Mouse (Mus musculus): ENCODE measurements around the gene Tmco2.
"Not testable (repeated sequence)": the region's sequence is repeated elsewhere in the genome, so short reads cannot be mapped to it uniquely, and the experiment has no call there.

The Tmco2 gene

DNA sequence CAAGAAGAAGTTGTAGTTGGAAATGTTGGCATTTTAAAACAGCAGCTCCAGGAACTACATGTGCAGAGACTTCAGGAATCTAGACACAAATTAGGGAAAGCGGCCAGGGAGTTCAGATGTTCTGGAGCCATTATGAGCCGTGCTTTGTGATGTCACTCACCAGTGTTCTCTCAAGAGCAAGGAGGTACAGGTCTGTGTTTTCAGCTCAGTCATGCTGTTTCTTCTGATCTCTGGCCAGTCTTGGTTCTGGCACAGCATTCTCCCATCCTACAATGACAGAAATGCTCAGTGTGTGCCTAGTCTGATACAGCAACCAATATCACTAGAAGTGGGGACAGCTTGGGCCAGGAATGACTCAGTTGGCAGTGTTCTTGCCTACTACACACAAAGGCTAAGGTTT lies at the start of gene Tmco2:
Gene Tmco2 (minus strand): TSS at position 101 of the 400 bp plus-strand sequence.
- no peak for DNase-seq (ENCODE audit: low spot score in 2 of 2)

DNA sequence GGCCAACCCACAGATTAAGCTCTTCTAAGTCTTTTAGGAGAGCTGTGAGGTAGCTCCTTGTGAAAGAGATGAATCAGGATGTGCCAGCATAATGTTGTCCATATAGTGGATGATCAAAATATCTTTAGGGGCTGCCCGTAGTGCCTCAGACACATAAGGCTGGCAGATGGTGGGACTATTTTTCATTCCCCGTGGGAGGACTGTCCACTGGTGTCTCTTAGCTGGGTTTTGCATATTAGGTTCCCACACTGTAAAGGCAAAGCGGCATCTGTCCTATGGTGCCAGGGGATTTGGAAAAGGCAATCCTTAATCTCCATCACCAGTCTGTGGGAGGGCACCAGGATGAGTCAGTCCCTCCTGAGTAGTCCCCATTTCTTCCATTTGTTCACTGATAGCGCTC lies 5.7 kb downstream of the Tmco2 start:
- DNase-seq (ENCODE audit: low spot score in 2 of 2) = no peak

DNA sequence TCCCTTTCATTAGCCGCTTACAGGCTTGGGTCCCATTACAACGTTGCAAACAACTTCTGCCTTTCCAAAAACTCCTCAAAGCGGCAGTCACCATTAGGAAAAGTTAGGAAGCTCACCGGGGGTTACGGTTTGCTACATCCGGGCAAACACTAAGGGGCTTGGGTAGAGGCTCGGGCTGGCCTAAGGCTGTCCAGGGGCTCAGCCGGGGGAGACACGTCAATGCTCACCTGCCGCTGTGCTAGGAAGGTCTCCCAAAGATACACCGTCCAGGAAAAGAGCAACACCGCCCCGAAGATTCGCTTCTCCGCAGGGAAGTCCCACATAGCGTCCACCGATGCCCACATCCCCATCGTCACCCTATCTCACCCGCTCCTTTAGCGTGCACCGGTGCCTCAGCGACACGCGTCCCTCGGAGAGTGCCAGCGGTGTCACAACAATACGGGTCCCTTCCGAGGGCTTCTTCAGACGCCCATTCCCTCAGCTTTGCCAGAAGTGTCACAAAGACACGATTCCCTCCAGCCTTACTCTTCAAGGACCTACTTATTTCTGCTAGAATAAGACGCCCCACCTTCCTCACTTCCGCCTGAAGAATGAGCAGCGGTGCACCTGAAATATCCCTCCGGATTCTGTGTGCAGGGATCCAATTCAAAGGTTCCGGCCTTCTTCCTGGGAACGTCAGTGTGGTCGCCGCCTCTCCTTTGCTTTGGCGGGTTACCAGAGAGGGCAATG lies 11.2 kb downstream of the Tmco2 start, which contains the start of gene Zmpste24:
Gene Zmpste24 (minus strand): TSS at position 592 of the 729 bp plus-strand sequence.
- DNase-seq (ENCODE audit: low spot score in 2 of 2) = peak; percentile 73 to 79

DNA sequence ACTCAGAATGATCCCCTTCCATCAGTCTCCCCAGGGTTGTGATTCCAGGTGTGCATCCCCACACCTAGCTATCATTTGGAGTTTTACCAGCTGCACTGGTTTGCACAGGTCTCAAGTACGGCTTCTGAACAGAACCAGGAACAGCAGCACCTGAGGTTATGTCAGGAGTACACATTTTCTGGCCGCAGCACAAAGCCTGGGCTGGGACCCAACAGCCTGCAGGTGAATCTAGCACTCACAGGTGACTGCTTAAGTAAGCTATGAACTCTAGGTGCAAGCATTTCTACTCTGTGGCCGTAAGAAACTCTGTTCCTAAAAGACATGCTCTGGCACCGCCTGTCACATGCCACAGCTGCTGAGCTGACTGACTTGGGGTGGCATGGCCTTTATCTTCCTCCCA lies 18.8 kb downstream of the Tmco2 start:
- DNase-seq (ENCODE audit: low spot score in 2 of 2) = no peak

DNA sequence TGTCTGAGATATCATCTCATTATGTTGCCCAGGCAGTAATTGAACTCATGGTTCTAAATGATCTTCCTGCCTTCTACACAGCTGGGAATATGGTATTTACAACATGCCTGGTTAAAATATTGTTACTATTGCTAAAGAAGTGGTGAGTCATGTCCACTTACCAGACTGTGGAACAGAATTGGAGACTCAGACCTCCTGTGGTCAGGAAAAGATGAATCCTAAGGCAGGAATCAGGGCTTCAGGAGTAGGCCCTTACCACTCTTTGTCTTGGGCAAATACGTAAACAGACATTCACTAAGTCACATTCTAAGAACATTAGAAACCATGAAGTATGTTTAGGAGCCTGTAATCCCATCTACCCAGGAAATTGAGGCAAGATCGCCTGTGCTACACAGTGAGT lies 20.3 kb downstream of the Tmco2 start:
- no peak for DNase-seq (ENCODE audit: low spot score in 2 of 2)

DNA sequence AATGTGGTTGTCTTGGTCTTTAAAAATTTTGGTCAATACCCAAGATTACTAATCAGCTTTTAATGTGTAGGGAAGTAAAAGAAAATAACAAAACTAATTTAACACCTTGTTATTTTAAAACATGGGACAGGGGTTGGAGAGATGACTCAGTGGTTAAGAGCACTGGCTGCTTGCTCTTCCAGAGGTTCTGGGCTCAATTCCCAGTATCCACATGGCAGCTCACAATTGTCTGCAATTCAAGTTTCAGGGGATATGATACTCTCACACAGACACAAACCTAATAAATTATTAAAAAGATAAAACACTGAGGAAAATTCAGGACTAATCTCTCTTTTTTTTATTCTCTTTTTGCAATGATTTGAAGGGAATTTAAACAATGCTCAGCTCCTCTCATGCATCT lies 24.5 kb downstream of the Tmco2 start:
- no peak for DNase-seq (ENCODE audit: low spot score in 2 of 2)

DNA sequence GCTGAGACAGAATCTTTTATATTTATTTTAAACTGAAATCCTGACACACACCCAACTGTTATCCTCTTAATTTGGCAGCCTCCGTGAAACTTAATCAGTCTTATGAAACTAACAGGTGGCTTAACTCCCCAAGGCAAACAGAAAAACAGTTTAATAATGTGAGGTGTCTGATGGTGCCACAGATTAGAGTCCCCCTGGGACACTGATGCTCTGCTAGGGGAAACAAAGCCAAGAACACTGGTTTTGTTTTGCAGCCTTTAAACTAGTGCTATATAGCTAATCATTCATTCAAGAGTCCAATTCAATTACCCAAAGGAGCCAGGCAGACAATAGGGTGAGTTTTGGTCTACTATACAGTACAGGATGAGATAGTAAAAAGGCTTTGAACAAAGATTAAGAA lies 28.6 kb downstream of the Tmco2 start:
- DNase-seq (ENCODE audit: low spot score in 2 of 2) = no peak

DNA sequence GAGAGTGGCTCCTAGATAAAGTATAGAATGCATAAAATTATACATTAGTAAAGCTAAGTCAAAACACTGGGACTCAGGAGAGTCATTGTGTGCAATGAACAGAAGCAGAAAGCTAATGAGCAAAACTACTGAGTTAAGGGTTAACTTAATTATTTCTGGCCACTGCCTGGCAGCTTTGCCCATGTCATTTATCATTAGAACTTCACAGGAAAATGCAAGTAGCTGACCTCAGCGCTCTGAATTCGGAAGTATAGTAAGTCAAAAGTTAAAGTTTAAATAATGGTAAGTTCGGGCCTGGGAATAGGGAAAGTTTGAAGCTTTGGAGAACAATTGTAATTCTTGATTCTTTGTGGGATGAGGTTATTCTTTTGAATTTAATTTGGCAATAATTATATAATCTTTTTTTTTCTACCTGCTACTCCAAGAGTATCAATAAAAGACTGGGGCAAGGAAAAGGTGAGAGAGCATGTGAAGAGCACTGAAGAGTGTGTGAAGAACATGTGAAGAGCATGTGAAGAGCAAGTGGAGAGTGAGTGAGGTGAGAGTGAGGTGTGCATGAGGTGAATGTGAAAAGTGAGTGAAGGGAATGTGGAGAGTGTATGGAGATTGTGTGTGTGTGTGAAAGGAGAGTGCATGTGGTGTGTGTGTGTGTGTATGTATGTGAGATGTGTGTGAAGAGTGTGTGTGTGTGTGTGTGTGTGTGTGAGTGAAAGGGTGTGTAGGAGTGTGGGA lies 30.9 kb downstream of the Tmco2 start:
- no peak for DNase-seq (ENCODE audit: low spot score in 2 of 2)

DNA sequence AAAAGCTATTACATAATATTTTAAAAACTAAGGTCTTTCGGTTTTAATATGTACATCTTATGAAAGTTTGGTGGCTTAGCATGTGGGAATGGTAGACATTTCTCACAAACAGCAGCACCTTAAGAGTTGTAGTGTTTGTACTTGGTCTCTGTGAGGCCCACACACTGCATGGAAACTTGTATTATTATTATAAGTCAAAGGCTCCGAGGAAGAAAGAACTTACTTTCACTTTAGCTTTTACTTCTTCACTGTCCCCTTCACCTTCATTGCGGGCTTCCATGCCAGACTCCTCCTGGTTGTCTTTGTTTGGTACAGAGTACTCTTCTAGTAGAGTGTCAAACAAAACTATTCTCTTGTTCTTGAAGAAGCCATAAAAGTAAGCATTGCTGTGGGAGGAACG lies 34.8 kb downstream of the Tmco2 start:
- no peak for DNase-seq (ENCODE audit: low spot score in 2 of 2)

DNA sequence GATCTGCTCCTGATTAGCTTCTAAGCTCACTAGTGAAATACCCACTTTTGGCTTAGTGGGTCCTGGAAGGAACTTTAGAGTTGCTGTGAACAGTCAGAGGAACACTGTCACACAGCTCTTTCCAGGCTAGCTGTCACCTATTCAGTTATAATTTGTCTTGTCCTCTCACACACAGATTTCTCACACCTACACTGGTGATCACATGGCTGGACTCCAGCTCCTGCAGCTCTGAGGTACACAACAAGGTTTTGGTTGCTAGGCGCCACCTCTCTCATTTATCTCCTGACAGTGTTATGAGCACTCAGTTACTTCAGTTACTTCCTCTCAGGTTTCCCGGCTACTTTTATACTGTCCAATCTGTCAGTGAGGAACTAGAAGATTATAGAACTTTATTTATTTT lies 43.7 kb downstream of the Tmco2 start:
- no peak for DNase-seq (ENCODE audit: low spot score in 2 of 2)

DNA sequence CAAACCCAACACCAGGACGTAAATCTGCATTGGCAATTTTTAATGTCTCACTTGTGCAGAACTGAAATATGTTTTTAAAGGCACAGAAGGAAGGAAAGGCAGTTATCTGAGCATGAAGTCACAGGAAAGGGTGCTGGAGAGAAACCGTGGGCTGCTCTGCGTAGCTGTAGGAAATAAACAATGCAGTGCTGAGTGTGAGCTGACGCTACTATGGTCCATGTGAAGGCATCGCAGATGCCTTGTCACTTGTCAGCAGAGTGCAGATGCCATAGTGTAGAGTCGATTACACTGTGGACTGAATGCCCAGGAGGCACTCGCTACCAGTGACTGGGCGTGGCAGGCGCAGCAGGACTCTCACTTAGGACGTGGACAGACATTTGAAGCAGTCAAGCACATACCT lies 49.8 kb downstream of the Tmco2 start:
- not testable (repeated sequence) for DNase-seq (ENCODE audit: low spot score in 2 of 2)

DNA sequence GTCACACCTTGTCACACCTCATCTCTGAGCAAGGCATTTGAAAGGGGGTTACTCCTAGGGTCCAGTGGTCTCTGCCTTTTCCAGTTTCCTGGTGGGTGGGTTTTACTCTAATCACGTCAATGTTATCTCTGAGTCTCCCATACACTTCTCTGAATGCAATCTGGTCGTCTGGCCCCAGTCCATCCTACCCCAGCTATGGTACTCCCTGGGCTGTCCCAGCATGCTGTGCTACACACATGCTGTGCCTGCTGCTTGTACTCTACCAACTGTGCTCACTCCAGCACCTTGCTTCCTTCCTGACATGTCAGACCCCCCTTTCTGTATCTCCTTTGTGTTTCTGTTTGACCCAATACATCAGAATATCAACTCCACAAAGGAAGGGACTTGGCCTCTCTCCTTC lies 52.0 kb downstream of the Tmco2 start:
- DNase-seq (ENCODE audit: low spot score in 2 of 2) = no peak

DNA sequence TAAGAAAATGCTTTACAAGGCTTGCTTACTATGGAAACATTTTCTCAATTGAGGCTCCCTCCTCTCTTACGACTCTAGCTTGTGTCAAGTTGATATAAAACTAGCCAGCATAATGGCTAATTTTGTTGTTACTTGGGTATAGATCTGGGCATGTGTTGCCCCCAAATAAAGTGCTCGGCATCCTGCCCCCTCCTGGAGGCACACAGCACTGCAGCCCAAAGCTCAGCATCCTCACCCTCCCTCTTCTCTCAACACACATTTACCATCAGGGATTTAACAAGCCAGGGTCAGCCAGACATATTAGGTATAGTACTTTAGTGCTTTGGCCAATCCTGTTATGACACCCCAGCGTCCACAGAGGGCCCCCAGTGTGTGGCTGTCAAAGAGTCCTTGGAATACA lies 52.7 kb downstream of the Tmco2 start:
- no peak for DNase-seq (ENCODE audit: low spot score in 2 of 2)
